Mouse (Mus musculus) heart, adult 18-20 months (tissue): ENCODE measurements at regions not wholly inside any gene's neighbourhood (a gene's known extent, or its start where the extent isn't known, plus 50 kb on each side); places are given as distances from the start of the nearest gene placed in this dataset.
A peak's percentile ranks its signal among the peaks of the same experiment; 100 is the strongest.

Experiments used
- DNase-seq, 2 experiments: peaks; one replicate each; pipeline ENCODE4 v3.0.0; 2021 to 2022; ENCODE audit warnings: mixed read lengths in 1 of 2

DNA sequence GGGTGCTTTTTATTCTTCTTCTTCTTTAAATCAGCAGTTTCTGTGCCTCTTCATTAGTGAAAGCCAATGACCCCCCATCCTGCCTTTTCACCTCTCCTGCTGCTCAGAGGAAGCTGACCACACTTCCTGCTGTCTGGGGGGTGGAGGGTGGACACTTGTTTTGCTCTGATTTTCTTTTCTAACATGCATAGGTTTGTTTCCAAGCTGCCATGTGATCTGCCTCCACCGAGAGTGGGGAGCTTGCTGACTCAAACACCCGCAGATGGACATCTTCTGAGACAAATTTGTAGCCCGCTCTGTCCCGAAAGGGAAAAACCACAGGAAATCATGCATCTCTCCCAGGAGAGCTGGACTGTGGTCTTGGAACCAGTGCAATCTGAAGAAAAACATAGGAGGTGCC lies 141.3 kb downstream of the Gm826 start:
- DNase-seq, result peak in 1 of 2 experiments; percentile 24

DNA sequence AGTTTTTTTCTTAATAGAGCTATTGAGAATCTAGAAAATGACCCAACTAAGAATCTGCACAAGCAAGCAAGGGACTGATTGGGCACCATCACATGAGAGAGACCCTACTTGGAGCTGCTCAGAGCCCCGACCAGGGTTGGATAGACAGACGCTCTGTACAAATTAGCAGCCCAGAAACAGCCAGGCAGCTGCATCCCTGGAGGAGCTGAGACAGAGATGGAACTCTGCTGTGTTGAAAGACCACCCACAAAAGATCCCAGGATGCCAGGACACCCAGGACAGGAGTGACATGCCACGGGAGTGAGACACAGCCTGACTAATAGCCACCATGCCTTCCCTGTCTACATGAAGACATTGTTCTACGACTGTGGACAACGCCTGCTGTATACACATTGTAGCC lies 147.9 kb downstream of the Gm826 start:
- DNase-seq, result no peak

DNA sequence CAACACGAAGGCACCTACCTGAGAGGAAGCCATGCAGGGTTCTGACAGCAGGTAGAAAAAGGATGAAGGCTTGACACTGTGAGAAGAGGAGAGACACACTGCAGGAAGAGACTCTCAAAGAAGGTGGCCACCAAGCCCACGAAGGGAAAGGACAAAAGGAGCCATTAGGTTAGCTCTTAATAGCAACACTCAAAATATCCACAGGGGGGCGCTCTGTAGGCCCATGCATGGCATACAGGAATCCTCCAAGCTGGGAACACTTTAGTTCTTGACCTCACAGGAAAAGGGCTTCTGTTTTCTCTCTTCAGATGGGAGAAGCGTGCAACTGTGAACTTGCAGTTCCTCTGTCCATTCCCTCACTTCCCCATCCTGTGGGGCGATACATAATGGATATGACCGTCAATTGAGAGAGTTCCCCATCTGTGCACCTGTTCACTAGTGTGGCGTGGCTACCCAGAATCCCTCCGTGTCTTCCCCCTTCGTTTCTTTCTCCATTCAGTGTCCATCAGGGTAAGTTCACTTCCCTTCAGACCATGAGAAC lies 162.9 kb downstream of the Gm826 start:
- peak; percentile 49 to 62 for DNase-seq

DNA sequence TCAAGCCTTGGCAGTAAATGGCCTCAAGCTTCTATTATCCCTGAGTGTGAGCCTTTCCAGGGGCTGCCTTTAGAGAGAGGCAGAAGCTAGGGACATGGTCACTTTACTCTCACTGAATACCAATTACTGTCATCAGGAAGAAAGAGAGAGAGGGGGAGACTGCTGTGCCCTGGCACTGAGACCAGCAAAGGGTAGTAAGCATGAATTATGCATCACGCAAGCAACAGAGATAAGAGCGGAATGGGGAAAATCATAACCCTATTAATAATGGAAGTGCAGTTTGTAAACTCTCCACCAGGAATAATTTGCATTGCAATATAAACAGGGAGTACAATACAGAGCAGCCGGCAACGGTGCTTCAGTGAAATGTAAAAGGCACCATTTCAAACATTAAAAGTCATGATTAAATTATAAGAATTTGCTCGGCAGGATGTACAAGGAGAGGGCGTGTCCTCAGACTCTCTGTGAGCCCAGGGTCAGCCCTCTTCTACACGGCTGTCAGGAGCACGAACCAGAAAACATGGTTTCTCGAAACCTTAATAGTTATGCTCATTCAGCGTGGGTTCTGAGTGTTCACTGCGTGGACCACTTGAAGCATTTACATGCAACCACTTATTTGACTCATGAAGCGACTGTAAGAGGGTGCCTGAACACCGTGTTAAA lies 175.2 kb downstream of the Gm826 start:
- DNase-seq, result no peak

DNA sequence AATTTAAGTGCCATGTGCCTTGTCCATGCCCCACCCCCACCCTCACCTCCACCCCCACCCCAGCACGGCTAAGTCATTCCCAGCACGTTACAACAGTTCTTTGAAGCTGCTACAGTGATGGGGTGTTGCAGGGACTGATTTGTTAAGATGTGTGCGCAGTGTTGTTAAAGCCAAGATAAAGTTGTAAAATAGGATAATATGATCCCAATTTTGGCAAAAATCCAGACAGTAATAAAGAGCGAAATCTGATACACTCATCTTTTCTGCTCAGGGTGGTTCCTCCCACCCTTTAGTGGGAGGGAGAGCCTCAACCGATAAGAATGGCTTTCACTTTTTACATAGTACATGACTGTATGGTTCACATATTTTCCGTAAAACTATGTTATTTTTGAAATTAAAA lies 180.2 kb downstream of the Gm826 start:
- no peak for DNase-seq

DNA sequence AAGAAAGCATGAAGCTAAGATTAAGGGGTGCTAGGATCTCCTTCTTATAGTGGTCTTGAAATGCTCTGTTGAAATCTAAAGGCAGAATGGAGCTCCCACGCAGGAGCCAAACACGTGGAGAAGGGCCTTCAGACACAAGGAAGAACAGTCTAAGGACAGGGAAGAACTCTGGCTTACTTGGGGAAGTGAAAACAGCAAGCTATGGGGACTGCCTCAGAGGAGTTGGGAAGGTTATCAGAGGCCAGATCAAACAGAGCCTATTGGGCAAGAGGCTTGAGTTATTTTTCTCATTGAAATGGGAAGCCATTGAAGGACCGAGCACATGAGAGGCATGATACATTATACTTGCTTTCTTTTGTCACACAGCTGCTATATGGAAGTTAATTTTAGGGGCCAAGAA lies 181.9 kb downstream of the Gm826 start:
- DNase-seq, result peak in 1 of 2 experiments; percentile 64

DNA sequence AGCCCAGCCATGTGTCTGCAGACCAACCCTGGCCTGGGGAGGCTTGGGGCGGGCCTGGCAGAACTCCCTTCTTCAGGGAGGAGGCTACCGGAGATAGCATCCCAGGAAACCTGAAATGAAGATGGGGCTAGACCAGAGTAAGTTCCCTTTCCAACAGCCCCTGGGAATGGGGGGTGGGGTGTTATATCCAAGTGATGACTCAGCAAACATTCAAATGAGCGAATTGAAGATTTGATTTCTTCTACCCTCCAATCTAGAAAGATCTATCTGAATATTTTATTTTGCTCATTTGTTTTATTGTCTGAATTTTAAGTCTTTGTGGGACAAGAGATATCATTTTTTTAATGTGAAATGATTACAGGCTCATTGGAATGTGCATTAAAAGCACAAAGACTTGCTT lies 185.0 kb downstream of the Gm826 start:
- no peak for DNase-seq

DNA sequence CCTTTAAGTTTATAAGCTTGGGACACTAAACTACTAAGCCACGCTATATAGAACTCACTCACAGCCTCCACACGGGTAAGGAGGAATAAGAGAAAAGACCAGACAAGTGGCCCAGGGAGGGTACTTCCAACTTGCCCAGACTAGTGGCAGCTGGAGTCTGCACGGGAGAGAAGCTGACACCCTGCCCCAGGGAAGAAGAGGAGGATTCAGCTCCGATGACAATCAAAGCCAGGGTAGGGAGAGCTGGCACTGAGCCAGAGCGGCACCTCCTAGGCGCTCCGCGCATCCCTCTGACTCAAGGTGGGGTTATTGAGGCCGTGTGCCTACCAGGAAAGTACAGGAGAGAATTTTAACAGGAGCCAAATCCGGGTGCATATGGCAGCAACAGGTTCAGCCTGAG lies 185.4 kb downstream of the Gm826 start:
- DNase-seq, result no peak

DNA sequence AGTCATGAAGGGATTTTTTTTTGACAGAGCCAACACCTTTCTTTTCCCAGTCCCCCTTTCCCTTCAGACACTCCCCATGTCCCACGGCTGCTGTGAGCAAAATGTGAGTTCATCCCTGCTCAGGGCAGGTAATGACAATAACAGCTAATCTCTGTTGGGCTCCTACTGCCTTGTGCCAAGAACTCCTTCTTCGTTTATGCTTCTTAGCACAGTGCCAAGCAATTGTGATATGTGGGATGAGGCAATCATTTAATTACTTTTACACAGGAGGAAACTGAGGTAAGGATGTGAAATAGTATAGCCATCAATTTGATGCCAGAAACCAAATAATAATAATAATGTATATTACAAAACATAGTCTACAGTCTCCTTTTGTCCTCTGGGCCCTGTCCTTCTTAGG lies 185.9 kb downstream of the Gm826 start:
- DNase-seq, result no peak

DNA sequence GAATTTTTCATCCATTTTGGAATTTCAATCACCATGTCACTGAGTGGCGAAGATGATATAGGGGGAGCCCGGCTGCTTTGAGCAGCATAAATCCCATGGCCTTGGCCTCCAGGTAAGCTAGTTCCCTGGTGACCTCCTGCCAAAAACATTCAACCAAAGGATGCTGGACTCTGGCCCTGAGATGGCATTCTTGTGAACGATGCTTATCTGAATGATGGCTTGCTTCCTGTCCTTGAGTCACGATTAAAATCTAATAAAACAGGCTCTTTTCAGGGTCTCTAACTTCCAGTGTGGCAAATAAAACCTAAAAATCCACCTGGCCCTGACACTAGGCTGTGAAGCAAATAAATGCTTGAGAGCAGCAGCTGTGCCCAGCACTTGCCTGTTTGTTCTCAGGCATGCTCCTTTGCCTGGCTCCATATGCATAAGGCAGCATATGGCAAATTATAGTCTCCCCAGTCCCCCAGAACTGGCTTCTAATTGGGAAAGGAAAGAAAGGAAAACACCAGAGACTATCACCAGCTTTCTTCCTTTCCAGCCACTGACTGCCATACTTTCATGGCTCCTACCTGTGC lies 193.7 kb downstream of the Gm826 start:
- no peak for DNase-seq

DNA sequence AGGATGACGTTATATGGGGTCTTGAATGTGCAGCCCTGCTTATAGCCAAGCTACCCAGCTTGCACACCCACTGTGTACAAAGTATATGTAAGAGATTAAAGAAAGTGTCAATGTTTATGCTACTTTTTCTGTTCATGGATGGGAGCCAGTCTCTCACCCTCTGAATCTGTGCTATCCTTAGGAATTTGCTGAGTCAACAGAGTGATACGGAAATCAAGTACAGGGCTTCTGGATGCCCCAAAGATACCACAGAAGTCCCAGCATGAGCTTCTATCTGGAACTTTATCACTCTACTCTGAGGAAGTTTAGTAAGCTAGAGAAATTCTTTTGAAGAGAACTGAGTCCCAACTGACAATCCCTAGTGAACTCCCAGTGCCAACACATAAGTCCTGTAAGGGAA lies 195.9 kb downstream of the Gm826 start:
- no peak for DNase-seq

DNA sequence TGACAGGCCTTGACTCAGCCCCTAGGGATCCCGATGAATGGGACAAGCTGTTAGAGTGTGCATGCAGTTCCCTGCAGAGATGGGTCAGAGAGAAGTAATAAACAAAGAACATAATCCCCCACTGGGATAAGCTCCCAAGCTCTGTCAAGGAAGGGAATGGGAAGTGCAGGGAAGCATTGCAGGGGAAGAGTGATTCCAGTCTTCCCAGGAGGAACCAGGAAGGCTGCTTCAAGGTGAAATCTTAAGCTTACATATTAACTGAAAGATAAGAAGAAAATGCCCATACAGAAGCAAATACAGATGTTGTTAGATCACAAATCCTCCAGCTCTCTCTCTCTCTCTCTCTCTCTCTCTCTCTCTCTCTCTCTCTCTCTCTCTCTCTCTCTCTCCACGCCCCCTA lies 202.2 kb downstream of the Gm826 start:
- DNase-seq, result no peak

DNA sequence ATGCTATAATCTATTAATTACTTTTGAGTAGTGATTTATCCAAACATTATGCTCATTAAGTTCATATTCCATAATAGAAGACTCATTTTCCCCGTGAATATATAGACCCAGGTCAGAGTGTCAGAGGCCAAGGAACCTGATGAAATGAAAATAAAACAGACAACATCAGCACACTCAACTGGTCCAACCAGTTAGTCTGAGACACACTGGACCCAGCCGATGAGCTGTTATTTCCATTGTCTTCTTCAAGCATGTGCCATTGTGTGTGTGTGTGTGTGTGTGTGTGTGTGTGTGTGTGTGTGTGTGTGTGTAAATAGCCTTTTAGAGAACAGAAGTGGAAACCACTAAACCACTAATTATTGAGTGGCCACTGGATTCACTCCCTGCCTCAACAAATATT lies 202.6 kb downstream of the Gm826 start:
- no peak for DNase-seq

DNA sequence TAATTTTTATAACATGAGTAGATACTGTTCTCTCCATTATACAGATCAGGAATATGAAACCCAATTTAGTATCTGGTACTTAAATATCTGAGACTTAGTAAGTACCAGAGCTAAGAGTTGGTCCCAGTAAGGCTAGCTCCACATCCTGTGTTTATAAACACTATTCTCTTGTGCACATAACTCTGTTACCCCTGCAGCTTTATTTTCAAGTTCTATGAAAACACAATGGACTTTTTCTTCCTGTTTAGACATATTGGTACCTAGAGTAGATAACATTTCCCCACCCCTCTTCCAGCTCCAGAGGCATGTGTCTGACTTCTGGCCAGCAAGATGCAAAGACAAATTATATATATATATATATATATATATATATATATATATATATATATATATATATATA lies 216.8 kb downstream of the Gm826 start:
- no peak for DNase-seq

DNA sequence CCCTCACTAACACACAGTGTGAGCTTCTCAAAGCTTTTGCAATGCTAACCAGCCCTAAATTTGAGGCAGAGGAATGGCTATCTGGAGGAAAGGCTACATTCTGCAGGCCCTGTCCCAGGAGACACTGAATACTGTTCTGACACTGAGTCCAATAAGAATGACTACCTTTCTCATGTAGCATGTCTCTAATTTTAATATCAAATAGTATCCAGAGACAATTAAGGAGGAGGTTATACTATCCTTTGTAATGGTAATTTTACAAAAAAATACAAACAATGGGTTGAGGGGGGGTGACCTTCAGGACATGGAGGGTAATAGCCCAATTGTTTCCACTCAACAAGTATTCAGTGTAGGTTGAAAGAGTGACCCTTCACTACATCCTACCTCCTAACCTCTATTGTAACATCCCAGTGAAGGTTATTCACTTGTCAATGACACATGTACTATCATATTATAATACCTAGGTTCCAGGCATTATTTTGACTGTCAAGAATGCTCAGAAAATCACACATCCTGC lies 222.7 kb downstream of the Gm826 start:
- DNase-seq, result no peak

DNA sequence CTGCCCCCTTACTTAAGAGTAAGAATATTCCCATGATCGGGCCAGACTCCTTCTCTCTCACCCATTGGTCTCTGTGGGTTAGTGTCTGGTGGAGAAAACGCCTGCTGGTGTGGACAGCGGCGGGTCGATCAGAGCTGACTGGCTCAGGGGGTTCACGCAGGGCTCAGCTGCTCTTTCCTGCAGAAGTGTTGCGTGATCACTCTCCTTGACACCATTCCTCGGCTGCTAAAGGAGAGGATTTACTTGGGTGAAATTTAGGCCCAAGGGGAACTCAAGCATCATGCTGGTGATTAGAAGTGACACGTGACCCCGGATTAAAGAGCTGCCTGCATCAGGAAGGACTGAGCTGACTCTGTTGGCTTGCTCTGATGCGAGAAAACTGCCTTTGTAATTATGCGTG lies 240.9 kb downstream of the Gm826 start:
- no peak for DNase-seq

DNA sequence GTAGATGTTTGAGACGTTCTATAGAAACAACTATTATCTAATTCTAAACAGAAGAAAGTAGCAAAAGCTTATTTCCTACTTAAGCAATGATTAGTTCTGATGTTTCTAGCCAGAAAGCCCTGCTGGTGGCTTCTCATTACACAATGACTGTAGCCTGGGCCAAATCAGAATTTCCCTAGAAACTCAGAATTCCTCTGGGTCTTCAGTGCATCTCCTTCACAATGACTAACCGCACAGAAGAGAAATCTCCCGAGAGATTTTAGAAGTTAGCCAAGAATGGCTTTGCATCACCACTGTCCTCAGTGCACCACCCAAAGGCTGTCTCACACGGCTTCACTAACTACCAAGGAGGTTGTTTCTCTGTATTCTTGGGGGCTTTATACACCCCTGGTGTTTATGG lies 248.0 kb downstream of the Gm826 start:
- peak in 1 of 2 experiments; percentile 68 for DNase-seq

DNA sequence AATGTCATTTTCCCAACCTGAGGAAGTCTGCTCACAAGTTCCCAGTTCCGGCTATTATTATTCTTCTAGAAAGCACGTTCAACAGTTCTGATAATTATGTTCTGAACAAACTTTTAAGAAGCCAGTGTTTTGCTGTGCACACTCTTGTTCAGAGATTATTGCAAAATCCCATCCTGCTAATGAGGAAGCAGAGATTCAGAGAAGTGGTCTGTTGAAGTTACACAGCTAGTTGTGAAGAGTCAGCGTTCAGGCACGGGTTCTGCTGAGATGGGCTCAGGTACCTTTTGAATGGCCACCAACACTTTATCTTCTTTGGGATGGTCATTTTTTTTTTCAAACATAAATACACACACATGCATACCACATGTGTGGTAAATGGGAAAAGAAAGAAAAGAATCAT lies 250.3 kb downstream of the Gm826 start:
- no peak for DNase-seq

DNA sequence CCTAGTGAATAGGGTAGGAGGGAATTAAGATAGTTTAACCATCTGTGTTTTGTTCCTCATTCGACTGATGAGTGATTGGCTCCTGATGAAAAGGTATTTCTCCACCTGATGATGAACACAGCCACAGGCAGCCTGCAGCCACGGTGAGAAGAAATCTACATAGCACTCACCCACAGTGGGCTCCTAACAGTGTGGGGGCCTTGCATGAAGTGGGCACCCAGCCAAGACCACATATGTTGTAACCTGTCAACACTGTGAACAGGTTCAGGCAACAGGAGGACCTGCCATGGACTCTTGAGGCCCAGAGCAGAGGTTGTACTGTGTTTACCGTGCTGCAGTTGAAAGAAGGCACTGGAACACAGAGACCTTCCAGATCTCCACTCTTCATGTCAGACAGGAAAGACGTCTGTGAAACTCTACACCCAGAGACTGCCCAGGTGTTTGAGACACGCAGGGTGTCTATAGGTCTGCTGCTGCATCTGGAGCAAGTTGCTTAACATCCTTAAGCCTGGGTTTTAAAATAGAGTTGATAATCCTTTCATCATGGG lies 251.8 kb downstream of the Gm826 start:
- no peak for DNase-seq

DNA sequence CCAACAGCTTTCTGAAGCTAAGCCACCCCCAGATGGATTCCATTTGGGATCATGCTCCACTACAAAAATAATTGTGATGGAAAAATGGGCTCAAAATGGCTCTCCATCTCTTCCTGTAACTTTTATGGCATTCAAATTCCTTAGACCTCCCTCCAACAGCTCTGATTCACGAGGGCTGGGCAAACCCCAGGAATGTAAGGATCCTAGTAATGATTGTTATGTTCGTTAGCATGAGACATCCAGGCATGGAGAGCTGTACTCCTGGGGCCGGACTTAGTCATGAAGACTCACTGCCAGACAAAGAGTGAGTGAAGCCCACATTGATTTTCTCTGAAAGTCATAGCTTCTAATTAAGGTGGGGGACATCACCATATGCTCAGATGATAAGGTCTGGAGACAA lies 258.3 kb downstream of the Gm826 start:
- no peak for DNase-seq

DNA sequence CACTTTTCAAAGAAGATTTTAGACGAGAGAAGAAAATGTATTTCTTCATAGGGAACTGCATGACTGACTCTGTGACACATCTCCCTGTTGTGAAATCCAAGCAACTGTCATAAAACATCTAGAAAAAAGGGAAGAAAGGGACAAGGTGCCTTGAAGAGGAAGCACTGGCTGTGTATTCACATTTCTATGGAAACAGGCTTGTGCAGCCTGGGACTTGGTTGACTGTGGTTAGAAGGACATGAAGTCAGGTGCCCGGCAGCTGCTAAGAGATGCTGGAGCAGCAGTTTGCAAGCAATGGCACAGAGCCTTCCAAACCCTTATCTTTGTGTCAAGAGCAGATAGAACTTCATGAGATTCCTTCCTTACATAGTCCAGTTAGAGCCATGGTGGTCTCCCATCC lies 263.5 kb downstream of the Gm826 start:
- peak in 1 of 2 experiments; percentile 62 for DNase-seq

DNA sequence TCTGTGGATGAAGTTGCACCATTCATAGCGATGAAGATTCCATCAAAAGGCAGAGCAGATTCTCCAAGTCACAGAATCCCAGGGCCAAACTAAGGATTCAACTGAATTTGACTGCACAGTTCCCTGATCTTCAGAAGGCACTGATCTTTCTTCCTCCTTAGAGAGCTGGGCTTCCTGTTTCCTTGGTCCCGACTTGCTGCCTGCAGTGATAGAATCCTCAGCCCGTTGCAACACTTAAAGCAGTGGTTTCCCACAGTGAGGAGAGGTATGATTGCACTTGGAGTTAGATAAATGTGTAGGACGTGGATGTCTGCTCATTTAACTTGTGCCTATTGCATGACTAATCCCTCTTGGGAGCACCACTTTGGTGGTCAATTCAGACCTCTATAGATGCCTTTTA lies 265.2 kb downstream of the Gm826 start:
- peak in 1 of 2 experiments; percentile 37 for DNase-seq

DNA sequence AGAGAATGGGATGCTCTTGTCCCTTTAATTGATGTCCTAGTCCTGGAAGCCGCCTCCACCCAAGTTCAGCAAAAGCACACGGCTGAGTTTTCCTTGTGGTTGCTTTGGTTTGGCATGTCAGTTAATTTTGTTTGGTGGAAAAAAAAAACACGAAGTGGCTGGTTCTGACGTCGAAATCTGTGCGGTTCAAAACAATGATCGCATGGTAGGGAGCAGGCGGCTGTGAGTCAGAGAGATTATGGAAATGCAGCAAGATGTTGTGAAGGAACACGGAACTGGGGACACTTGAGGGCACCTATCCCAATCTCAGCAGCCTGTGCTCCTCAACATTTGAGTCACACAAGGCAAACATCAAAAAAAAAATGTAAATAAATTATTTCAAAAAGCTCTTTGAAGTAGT lies 266.1 kb downstream of the Gm826 start:
- peak in 1 of 2 experiments; percentile 60 for DNase-seq
